Mouse (Mus musculus): ENCODE measurements around the gene U2af2.
A peak's percentile ranks its signal among the peaks of the same experiment; 100 is the strongest.

Gene U2af2

DNA sequence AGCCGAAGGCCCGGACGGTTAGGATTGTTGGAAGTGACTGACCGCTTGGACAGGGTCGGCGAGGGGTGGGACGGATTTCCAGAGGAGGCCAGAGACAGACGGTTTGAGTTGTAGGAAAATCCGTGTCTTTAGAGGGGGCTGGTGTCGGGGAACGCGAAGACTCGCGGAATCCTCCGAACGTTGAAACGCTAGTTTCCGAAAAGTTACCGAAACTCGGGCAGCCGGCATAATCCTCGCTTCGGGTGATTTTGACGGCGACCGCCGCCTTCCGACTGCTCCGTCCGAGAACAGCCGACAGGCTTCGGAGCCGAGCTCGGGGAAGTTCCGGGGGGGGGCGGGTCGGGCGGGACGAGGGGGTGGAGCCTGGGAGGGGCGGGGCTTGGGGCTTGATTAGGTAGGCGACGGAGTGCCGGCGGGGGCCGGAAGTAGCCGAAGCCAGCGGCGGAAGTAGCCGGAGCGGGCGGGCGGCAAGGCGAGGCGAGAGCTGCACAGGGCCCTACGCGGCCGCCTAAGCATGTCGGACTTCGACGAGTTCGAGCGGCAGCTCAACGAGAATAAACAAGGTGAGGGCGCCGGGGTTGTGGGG, at the start of gene U2af2:
U2af2 (plus strand) TSS at position 370 of the 586 bp plus-strand sequence.
- peak; percentile 95 for DNase-seq (ENCODE audit: low read depth, low spot score)

DNA sequence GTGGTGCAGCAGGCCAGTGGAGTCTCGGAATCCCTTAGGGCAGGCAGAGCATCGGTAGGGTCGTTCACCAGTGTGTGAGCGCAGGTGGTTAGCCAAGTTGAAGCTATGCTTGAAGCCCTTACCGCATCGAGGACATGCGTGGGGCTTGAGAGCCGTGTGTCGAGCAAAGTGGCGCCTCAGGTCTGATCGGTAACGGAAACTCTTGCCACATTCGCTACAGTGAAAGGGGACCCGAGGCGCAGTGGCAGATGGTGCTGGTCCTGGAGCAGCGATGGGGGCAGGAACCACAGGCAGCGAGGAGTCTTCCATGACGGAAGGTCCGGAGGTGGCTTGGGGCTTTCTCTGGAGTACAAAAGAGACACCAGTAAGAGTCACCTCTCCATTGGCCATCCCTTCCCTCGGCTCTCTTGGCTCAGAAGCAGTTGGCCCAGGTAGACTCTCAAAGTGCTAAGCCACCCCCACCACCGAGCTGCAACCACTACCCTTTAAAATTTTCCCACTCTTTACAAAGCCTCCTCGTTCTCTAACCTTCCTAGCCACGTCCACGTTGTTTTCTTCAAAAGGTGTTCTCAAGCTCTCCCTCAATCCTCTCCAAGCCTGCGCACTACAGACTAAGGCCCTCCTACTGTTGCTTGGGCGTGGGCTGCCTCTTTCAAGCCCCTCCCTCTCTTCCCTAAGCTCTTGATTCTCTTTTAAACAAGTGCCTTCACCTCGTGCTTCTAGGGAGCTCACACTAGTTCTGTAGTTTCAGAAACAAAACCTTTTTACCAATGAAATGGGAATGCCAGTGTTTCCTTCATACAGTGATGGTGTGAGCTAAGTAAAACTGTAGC, 49.0 kb upstream of the U2af2 start:
- DNase-seq (ENCODE audit: low read depth, low spot score), result peak; percentile 93

DNA sequence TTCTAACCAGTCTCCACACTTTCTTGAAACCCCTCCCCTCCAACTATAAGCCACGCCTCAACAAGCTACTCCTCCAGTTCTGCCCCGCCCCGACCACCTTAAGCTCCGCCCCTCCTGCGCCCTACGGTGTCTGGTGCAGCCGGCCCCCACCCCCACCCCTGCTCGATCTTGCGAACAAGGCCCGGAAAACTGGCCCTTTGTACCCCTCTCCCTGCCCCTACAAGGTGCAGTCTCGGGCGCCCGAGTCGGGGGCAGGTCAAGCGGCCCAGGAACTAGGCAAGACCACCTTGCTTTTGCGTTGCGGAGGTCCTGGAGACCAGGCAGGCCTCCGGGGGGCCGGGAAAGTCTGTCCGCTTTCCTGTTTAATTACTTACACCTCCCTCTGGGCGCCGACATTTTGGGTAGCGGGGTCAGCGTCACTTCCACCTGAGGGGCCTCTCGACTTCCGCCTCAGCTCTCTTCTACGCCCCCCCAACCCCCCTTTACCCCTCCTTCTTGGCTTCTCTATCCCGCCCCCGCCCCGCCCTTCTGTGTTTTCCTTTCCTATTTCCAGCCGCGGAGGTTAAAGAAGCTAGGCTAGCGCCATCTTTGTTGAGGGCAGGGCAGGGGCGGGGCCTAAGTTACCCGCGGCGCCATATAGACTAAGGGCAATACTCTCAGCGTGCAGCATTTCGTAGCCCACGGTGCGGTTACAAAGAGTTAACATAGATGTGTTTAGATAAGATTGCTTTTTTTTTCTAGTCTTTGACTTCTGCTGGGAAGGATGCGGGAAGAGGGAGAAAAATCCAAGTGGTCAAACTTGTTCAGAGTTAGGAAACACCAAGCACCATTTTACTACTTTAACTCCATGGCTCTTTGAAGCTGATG, 47.5 kb upstream of the U2af2 start, which contains the start of the genes Zfp524 and Fiz1:
Zfp524 (plus strand) TSS at position 165 of the 867 bp plus-strand sequence.
Fiz1 (minus strand) TSS at position 447 of the 867 bp plus-strand sequence.
- DNase-seq (ENCODE audit: low read depth, low spot score), result peak; percentile 99

DNA sequence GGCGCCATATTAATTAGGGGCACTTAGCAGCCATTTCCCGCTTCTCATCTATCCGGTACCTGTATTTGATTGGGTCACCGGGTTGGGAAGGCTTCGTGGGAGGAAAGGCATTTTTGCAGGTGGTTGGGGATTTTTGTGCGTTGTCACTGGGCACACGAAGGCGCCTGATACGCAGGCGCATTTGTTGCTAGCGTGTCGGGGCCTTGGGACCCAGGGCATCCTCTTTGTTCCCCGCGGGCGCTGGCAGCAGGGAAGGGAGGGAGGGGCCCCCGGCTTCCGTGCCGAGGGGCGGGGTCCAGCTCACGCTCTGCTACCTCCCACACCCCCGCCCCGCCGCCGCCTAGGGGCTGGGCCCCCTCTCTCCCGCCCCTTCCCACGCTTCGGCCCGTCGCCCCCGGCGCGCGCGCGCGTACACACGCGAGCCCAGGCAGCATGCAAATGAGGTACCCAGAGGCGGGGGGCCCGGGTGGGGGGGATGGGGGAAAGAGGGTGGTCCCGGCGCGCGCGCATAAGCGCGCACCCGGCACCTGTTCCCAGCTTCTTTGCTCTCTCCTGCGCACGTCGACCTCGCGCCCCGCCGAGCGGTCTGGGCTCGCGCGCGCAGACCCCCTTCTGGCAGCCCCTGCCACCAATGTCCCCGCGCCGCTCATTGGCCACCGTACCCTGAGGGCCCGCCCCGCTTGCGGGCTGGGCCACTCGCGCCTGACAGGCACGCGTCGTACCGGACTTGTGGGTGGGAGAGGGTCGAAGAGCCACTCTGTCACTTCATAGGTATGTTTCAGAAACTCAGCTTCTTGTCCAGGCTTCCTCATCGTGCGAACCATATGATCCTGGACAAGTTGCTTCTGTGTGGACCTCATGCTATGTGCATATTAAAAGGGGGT, 46.6 kb upstream of the U2af2 start, which contains the start of gene Gm44973:
Gm44973 (plus strand) TSS at position 379 of the 884 bp plus-strand sequence.
- peak; percentile 97 for DNase-seq (ENCODE audit: low read depth, low spot score)

DNA sequence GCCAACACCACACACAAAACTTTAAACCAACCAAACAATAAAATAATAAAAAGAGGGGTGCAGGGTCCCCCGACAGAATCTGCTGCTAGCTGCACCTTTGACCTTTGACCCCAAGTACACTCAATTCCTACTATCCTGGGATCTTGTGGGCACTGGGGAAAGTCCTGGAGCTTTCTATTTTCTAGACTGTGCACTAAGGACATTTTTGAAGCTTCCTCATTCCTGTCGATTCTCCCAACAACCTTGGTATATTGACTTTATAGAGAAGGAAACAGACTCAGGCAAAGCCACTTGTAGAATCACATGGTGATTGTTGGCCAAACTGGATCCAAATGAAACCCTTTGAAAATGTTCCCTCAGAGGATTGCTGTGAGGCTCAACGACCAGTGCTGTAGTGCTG, 45.9 kb upstream of the U2af2 start:
- DNase-seq (ENCODE audit: low read depth, low spot score), result no peak

DNA sequence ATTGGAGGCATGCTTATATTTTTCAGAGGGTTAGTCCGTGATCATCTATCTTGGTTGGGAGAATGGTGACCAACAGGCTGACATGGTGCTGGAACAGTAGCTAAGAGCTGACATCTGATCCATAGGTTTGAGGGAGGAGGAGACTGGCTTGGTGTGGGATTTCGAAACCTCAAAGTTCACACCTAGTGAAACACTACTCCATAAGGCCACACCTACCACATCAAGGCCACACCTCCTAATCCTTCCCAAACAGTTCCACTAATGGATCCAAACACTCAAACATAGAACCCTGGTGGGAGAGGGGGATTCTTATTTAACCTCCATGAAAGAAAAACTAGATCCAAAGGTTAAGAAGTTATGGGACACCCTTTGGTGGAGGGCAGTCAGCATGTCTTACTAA, 45.0 kb upstream of the U2af2 start:
- DNase-seq (ENCODE audit: low read depth, low spot score), result peak; percentile 53

DNA sequence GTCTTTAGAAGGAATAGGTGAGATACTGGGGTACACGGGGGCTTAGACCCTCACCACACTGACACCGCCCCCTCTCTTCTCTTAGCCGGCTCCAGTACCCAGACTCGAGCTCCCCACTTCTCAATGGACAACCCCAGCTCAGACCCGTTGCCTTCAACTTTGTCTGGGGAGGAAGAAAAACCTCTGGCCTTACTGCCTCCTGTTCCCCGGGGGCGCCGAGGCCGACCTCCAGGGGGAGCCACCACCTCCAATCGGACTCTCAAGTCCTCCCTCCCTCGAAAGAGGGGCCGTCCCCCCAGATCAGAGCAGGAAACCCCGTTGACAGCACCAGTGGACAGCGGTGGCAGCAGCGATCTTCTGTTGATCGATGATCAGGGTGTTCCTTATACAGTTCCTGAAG, 44.6 kb upstream of the U2af2 start:
- DNase-seq (ENCODE audit: low read depth, low spot score), result peak; percentile 75

DNA sequence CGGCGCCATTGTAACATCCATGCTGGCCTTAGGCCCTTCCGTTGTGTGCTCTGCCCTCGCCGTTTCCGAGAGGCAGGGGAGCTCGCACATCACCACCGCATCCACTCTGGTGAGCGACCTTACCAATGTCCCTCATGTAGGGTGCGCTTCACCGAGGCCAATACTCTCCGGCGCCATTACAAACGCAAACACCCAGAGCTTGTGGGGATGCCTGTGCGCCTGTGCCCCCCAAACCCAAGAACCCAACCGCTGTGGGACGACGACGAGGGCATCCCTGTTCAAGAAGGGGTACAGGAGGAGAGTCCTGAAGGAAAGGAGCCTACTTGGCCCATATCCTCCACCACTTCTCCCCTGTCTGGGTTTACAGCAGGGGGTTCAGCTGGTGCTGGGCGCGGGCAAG, 44.0 kb upstream of the U2af2 start:
- DNase-seq (ENCODE audit: low read depth, low spot score), result no peak

DNA sequence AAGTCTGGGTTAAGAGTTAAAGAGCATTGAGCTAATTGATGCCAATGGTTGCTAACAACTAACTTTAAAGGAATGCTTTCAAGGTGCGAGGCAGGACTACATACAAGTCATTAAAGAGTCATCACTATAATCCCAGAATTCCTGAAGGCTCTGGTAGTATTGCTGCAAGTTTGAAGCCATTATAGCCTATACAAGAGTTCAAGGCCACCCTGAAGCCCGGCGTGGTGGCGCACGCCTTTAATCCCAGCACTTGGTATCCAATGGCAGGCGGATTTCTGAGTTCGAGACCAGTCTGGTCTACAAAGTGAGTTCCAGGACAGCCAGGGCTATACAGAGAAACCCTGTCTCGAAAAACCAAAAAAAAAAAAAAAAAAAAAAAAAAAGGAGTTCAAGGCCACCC, 42.4 kb upstream of the U2af2 start:
- peak; percentile 50 for DNase-seq (ENCODE audit: low read depth, low spot score)

DNA sequence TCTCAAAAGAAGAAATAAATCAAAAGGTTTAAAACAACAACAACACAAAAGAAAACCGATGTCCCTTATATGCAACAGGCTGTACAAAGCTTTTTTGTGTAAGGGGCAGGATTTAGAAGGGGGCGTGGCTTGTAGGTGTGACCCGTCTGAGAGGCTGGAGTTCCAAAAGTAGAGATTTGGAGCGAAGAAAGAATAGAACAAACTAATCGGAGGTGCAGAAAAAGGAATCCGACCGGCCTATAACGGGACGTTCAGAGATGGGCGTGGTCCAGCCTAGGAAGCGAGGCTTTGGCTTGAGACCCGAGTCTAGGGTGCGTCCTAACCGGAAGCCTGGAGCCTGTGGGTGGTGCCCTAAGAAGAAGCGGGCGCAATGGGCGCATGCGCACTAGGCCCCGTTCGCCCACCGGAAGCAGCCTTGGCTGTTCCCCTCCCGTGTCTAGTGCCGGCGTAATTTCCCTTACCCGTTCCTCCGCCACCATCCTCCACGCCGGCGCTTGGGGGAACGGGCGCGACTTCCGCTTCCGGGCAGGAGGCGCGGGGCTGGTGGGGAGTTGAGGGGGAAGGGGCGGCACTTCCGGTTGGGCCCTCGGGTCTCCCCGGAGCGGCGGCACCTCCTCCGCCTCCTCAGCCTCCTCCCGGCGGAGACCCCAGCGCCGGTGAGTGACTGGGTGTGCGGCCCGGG, 41.8 kb upstream of the U2af2 start, which contains the start of the genes Zfp865 and Ccdc106:
Zfp865 (plus strand) TSS at position 377 of the 682 bp plus-strand sequence.
Ccdc106 (plus strand) TSS at position 554 of the 682 bp plus-strand sequence.
- DNase-seq (ENCODE audit: low read depth, low spot score), result peak; percentile 99

DNA sequence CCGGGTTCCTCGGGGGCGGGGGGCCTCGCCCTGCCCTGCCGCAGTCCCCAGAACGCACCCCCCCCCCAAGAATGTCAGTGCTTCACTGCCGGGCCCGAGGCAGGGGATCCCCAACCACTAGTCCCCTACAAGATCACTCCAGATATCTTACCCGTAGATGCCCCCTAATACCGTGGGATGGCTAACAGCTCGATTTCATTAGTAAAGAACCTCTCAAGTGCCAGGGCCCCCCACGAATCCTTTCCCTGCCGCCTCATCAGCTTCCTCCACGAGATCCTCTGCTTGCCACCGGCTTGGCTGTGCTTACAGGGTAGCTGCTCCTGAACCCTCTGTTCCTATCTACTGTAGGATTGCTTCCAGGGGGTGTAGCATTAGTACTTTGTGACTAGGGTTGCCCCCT, 41.3 kb upstream of the U2af2 start:
- no peak for DNase-seq (ENCODE audit: low read depth, low spot score)

DNA sequence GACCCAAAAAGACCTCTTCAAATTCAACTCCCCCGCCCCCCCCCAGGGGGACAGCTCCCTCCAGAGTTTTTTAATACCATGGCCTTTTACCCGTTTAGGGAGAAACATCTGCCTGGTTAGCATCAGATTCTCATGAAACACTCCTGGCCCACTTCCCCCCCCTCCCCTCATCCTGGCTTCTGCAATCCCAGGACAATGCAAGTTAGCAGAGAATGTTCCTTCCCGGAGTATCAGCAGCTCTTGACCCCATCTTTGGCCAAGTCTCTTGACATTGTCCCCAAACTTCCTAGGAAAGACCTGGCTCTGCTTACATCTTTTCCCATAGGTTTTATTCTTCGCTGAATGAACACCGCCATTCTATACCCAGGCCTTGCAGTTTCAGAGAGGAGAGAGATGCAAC, 40.7 kb upstream of the U2af2 start:
- no peak for DNase-seq (ENCODE audit: low read depth, low spot score)

DNA sequence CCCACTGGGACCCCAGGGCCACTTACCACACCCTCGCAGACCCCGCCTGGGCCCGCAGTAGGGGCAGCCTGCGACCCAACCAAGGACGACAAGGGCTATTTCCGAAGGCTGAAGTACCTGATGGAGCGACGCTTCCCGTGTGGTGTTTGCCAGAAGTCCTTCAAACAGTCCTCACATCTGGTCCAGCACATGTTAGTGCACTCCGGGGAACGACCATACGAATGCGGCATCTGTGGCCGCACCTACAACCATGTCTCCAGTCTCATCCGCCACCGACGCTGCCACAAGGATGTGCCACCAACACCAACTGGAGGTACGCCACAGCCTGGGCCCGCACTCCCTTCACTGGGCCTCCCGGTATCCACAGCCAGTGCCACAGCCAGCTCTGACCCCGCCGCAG, 32.4 kb upstream of the U2af2 start:
- peak; percentile 43 for DNase-seq (ENCODE audit: low read depth, low spot score)

DNA sequence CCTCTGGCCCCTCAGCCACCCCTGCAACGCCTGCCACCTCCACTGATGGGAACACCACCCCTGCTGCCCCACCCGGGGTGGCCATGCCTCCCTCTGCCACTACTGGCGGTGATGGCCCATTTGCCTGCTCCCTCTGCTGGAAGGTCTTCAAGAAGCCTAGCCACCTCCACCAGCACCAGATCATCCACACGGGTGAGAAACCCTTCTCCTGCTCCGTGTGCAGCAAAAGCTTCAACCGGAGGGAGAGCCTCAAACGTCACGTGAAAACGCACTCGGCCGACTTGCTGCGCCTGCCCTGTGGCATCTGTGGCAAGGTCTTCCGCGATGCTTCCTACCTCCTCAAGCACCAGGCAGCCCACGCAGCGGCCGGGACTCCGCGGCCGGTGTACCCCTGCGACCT, 32.0 kb upstream of the U2af2 start:
- DNase-seq (ENCODE audit: low read depth, low spot score), result peak; percentile 69

DNA sequence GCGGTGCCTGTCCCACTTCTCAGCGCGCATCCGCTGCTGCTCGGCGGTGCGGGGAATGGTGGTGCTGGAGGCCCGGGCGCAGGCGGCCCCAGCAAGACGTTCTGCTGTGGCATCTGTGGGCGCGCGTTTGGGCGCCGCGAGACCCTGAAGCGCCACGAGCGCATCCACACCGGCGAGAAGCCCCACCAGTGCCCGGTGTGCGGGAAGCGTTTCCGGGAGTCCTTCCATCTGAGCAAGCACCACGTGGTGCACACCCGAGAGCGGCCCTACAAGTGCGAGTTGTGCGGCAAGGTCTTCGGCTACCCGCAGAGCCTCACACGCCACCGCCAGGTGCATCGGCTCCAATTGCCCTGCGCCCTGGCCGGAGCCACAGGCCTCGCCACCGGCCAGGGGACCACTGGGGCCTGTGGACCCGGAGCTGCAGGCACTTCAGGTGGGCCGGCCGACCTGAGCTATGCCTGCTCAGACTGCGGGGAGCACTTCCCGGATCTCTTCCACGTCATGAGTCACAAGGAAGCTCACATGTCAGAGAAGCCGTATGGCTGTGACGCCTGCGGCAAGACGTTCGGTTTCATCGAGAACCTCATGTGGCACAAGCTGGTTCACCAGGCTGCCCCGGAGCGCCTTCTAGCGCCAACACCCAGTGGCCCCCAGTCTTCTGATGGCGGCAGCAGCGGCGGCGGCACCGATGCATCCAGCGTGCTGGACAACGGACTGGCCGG, 31.2 kb upstream of the U2af2 start:
- DNase-seq (ENCODE audit: low read depth, low spot score), result peak; percentile 78

DNA sequence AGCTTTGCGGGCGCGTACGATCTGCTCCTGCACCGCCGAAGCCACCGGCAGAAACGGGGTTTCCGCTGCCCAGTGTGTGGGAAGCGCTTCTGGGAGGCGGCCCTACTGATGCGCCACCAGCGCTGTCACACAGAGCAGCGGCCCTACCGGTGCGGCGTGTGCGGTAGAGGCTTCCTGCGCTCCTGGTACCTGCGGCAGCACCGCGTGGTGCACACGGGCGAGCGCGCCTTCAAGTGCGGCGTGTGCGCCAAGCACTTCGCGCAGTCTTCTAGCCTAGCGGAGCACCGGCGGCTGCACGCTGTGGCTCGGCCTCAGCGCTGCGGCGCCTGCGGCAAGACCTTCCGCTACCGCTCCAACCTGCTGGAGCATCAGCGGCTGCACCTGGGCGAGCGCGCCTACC, 30.4 kb upstream of the U2af2 start:
- DNase-seq (ENCODE audit: low read depth, low spot score), result peak; percentile 71

DNA sequence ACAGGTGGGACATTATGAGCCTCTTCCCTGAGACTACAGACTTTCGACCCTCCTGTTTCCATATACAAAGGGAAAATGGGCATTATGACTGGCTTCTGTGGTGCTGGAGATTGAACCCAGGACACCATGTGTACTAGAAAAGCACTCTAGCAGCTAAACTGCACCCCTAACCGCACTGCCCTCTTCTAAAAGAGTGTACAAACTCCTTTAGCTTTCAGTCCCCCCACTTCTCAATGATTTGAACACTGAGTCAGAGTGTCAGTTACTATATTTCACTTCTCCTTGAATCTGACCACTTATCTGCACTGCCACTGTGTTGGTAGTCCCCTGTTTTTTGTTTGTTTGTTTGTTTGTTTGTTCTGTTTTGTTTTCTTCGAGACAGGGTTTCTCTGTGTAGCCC, 28.1 kb upstream of the U2af2 start, which contains the start of gene 4632433K11Rik:
4632433K11Rik (plus strand) TSS at position 301 of the 400 bp plus-strand sequence.
- DNase-seq (ENCODE audit: low read depth, low spot score), result no peak

DNA sequence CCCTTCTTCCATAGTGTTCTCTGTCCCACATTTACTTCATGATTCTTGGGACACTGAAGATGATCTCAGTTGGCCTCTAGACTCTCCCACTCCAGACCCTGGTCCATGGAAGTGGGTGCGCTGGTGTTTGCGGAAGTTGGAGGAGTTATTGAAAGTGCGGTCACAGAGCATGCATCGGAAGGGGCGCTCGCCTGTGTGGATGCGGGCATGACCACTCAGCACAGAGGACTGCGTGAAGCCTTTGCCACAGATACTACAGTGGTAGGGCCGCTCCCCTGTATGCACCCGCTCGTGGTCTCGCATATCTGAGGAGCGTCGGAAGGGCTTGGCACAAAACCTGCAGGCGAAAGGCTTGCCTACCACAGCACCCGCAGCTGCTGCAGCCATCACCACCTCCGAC, 26.3 kb upstream of the U2af2 start:
- DNase-seq (ENCODE audit: low read depth, low spot score), result no peak

DNA sequence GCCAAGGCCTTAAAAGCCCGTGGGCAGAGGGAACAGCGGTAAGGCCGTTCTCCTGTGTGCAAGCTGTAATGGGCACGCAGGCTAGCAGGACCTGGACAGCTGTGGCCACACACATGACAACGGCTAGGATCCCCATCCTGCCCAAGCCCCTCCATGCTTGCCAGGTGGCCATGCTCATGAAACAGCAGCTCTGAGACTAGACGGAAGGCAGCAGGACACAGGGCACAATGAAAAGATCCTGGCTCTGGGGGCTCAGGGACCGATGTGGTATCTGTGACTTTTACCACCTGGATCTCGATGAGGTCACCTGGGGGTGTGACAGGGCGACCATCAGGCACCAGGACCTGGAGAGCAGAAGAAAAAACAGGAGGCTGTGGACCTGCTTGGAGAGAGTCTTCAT, 25.8 kb upstream of the U2af2 start:
- DNase-seq (ENCODE audit: low read depth, low spot score), result no peak

Data from ZHBTc4 (cell line).